Mouse (Mus musculus): ENCODE measurements around the gene Got2.

Gene Got2

GRCm38 (mm10) chr8:95817597-95817996 is 70.8 kb downstream of the Got2 start:
- DNase-seq = no peak

GRCm38 (mm10) chr8:95816044-95816708 is 72.2 kb downstream of the Got2 start:
- no peak for DNase-seq
